Mouse (Mus musculus) spleen, adult 12 weeks (tissue): Measurements from ENCODE around the gene BC004004.
"Not testable (repeated sequence)": the region's sequence is repeated elsewhere in the genome, so short reads cannot be mapped to it uniquely, and the experiment has no call there.

Source experiments
- DNase-seq: peaks from one replicate; pipeline ENCODE4 v3.0.0; 2022; ENCODE audit warnings: low spot score

BC004004 gene

GRCm38 (mm10) chr17:29348996-29349395 lies 80.4 kb downstream of the BC004004 start:
- no peak for DNase-seq

GRCm38 (mm10) chr17:29351056-29351455 lies 82.5 kb downstream of the BC004004 start:
- not testable (repeated sequence) for DNase-seq

- DNase-seq = no peak
Measured at GRCm38 (mm10) chr17:29355461-29355840, 86.9 kb downstream of the BC004004 start.

DNA sequence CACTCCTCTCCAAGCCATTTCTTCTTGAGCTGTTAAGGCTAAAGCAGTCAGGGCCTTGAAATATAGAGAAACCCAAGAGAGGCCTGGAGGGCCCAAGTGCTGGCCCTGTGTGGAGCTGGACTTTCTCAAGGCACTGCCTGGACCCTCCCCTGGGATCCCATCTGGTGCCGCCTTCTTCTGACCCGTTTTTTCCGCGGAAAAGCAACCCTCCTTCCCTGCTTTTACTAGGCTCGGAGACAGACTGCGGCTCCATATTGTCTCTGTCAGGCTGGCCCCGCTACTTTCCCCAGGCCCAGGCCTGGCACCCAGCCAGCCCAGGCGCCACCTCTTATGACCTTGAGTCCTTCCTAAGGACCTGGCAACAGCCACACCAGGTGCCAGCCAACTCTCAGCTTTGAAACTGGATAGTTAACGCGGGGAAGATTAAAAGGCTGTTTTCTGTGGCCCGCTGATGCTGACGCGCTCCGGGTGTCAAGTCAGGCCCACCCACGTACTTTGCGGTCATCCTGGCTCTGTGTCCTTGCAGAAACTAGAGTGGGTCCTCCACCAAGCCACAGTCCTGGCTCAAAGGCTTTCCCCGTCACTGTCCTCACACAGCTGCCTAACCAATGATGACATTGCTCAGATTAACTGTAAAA lies 87.4 kb downstream of the BC004004 start:
- no peak for DNase-seq

DNA sequence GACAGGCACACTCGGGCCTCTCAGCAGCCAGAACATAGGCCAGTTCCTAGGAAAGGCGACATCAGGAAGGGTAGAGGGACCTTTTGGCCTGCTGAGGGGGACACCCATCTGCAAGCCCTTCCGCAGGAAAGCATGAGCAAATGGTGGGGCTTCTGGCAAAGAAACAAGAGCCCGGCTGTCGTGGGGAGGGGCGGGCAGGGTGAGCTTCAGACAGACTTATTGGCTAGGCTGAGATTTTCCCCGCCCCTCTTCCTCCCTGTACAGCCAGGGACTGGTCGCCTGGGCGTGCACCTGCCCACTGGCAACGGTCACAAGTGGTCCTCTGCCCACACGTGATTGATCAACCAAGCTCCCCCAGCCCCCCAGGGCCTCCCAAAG lies 87.9 kb downstream of the BC004004 start:
- no peak for DNase-seq

DNA sequence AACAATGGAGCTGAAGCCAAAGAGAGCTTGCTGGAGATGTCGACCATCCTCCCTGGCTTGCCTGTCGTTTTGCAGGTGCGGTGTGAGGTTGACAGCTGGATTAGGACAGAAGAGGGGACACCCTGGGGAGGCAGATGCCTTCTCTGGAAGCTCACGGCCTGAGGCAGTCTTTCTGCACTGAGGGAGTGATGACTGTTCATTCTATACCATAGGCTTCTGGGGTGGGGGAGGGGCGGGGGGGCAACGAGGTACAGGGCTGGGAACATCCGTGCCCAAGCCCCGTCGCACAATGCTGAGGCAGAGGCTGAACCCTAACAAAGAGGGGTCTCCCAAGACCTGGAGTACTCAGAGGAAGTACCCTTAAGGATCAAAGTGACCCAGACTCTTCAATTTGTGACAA lies 88.3 kb downstream of the BC004004 start:
- DNase-seq = no peak

- DNase-seq = no peak
Measured at GRCm38 (mm10) chr17:29358928-29359327, 90.3 kb downstream of the BC004004 start.

DNA sequence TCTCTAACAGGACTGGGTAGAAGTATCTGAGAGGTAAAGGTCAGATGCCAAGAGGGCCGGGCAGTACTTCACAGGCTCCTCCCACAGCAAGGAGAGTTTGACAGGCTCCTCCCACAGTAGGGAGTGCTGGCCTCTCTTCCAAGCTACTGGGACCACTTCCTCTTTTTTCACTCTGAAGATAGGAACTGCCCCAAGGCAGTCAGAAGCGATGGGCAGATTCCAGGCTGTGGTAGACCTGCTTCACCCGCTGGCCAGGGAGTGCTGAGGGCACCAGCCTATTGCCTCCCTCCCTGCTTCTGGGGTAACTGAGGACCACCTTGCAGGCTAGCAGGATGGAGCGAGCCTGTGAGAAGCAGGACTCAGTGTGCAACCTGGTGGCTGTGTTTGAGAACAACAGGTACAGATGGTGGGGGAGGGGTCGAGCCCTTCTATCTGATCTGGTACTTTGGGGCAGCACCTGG lies 92.2 kb downstream of the BC004004 start, which contains the start of gene Fgd2:
TSS of gene Fgd2 (plus strand) at position 154 of the 461 bp plus-strand sequence.
- no peak for DNase-seq

DNA sequence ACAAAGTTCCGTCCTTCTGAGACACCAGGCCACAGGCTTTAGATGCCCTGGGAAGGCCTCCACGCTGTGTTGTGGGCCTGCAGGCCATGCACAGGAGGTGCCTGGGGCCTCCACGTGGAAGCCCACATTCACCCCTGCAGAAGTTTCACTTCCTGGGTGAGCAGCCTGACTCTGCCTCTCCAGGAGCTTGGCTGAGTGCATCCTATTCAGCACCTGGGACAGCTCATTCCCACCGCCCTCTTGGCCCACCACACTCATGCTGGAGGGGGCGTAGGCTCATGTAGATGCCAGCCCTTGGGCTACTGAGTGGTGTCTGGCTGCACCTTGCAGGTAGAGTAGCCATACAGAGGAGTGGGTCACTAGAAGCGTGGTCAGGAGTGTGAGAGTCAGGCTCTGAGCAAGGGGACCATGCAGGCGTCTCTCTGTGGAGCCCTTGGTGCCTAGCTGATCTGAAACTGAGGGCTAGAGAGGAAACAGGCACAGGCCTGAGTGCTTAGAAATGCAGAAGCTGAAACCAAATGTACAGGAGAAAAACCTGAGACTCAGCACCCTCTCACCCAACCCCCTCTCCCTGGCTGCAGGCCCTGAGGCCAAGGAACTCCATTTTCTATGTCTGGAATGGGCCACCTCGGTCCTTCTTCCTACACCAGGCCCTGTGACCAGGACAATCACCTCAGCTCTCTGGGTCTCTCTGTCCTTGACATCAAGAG lies 93.5 kb downstream of the BC004004 start:
- DNase-seq = peak; percentile 31

- DNase-seq = no peak
Measured at GRCm38 (mm10) chr17:29363109-29363508, 94.5 kb downstream of the BC004004 start.
